In the genomic region with DNA sequence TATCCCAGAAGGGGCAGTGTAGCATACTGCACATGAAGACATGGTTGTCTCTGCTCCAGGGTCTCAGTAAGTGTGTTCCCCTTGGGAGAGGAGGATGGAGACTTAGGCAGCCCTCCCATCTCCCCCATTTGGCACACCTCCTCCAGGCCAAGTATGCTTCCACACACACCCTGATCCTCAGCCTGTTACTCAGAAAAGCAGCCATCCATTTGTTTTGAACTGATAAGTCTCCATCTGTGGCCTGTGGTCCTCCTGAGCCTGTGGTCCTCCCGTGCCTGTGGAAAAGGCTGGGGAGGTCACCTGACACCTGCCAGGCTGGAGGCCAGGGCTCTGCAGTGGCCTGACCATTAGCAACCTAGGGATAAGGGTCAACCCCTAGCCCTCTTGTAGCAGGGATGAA, we compare ENCODE assay signal across 10 mouse cellular contexts.
DNase-seq lines count a peak whose midpoint lies in the region; ATAC-seq and TF ChIP-seq lines count a peak whose summit lies in the region.
"Had no signal": no experiment of that assay in that cellular context is flagged by ENCODE, and none has a peak within 500 bp of the region (broad histone marks: within the 10 kb centered on the region; RNA-seq: fewer than 3 reads in every experiment).

No protein-coding gene starts in this region.

- no peak overlapping the region for H3K4me2 ChIP-seq in stomach, embryonic 14.5 days (replicated peaks; ENCODE audit: low read depth, low read length)
- H3K4me2 ChIP-seq in stomach, postnatal 0 days (replicated peaks; ENCODE audit: low read depth): no peak overlapping the region
- no peak overlapping the region for H3K4me2 ChIP-seq in hindbrain, embryonic 11.5 days (replicated peaks; ENCODE audit: low read depth, low read length)
- no peak overlapping the region for H3K4me2 ChIP-seq in liver, postnatal 0 days (ENCODE audit: low read depth, low read length)

- H3K4me3 ChIP-seq in stomach, embryonic 14.5 days (ENCODE audit: low read depth, low read length): no peak overlapping the region
- no peak overlapping the region for H3K4me3 ChIP-seq in stomach, postnatal 0 days (ENCODE audit: low read depth, low read length)
- H3K4me3 ChIP-seq in hindbrain, embryonic 11.5 days (ENCODE audit: low read depth, low read length): no peak overlapping the region
- no peak overlapping the region for H3K4me3 ChIP-seq in liver, postnatal 0 days (ENCODE audit: low read depth, low read length)
- H3K4me3 ChIP-seq: erythroblast, embryonic 14.5 days had no signal

- H3K36me3 ChIP-seq in stomach, embryonic 14.5 days (ENCODE audit: control insufficient read depth, insufficient read depth, low read length): no peaks in the 10 kb centered on the region
- no peaks in the 10 kb centered on the region for H3K36me3 ChIP-seq in stomach, postnatal 0 days (ENCODE audit: control insufficient read depth, insufficient read depth, low read length)
- H3K36me3 ChIP-seq in hindbrain, embryonic 11.5 days (ENCODE audit: control insufficient read depth, insufficient read depth, low read length): no peaks in the 10 kb centered on the region
- H3K36me3 ChIP-seq in liver, postnatal 0 days (replicated peaks; ENCODE audit: insufficient read depth, low read length): no peaks in the 10 kb centered on the region

- ATAC-seq in stomach, embryonic 14.5 days (ENCODE audit: insufficient number of reproducible peaks, insufficient read depth, low FRiP score, low read depth): no peak
- no peak for ATAC-seq in stomach, postnatal 0 days (ENCODE audit: low FRiP score, low TSS enrichment)
- ATAC-seq in hindbrain, embryonic 11.5 days (ENCODE audit: low FRiP score): no peak
- 0 out of 2 replicates have a peak, but pooled peaks have one; percentile 28 for ATAC-seq in liver, postnatal 0 days
- ATAC-seq: Patski had no signal

- DNase-seq in stomach, postnatal 0 days (ENCODE audit: low spot score): no peak
- no peak for DNase-seq in hindbrain, embryonic 11.5 days (ENCODE audit: low spot score)
- DNase-seq in liver, postnatal 0 days: no peak
- DNase-seq in spleen, adult 18-20 months: no peak
- no peak for DNase-seq in layer of hippocampus, postnatal 36 days
- no peak for DNase-seq in kidney, postnatal 10 days
- DNase-seq: kidney, postnatal 14 days had no signal

- peak overlapping the region; percentile 80; the same call in 1 of the 2 replicates for H3K27ac ChIP-seq in stomach, embryonic 14.5 days (ENCODE audit: low read length)
- no peak overlapping the region for H3K27ac ChIP-seq in stomach, postnatal 0 days (replicated peaks)
- H3K27ac ChIP-seq in hindbrain, embryonic 11.5 days (ENCODE audit: low read depth, low read length): peak overlapping the region; percentile 89
- no peak overlapping the region for H3K27ac ChIP-seq in liver, postnatal 0 days (ENCODE audit: low read depth)

- TF ChIP-seq CTCF in stomach, postnatal 0 days (IDR thresholded peaks at IDR 0.05; ENCODE audit: low read depth): no peak
- no peak for TF ChIP-seq CTCF in liver, postnatal 0 days (IDR thresholded peaks at IDR 0.05; ENCODE audit: low read depth)

- no peaks in the 10 kb centered on the region for H3K9me3 ChIP-seq in stomach, embryonic 14.5 days (ENCODE audit: control insufficient read depth, low read depth, low read length)
- H3K9me3 ChIP-seq in stomach, postnatal 0 days (ENCODE audit: control insufficient read depth, low read length): no peaks in the 10 kb centered on the region
- no peaks in the 10 kb centered on the region for H3K9me3 ChIP-seq in hindbrain, embryonic 11.5 days (ENCODE audit: control insufficient read depth, low read length)
- H3K9me3 ChIP-seq in liver, postnatal 0 days (ENCODE audit: low read length): no peaks in the 10 kb centered on the region

- H3K4me1 ChIP-seq in stomach, embryonic 14.5 days (ENCODE audit: control insufficient read depth, insufficient read depth, low read length): peaks cover 54% of the 10 kb centered on the region
- peaks cover 8% of the 10 kb centered on the region; the same call in 1 of the 2 replicates for H3K4me1 ChIP-seq in stomach, postnatal 0 days (replicated peaks; ENCODE audit: control insufficient read depth, insufficient read depth)
- H3K4me1 ChIP-seq in hindbrain, embryonic 11.5 days (replicated peaks; ENCODE audit: control insufficient read depth, insufficient read depth, low read length): peaks cover 48% of the 10 kb centered on the region
- H3K4me1 ChIP-seq in liver, postnatal 0 days (ENCODE audit: insufficient read depth): peaks cover 11% of the 10 kb centered on the region

- WGBS in stomach, embryonic 14.5 days: 54% methylated on average over 1 of the region's 1 CpGs
- 81% methylated on average over 1 of the region's 1 CpGs for WGBS in stomach, postnatal 0 days
- 55% methylated on average over 1 of the region's 1 CpGs for WGBS in hindbrain, embryonic 11.5 days
- 26% methylated on average over 1 of the region's 1 CpGs for WGBS in liver, postnatal 0 days (ENCODE audit: insufficient replicate concordance)

- H3K9ac ChIP-seq in stomach, embryonic 14.5 days (replicated peaks; ENCODE audit: low read depth, low read length): no peak overlapping the region
- H3K9ac ChIP-seq in stomach, postnatal 0 days (ENCODE audit: low read length): no peak overlapping the region
- H3K9ac ChIP-seq in hindbrain, embryonic 11.5 days (ENCODE audit: low read depth, low read length): no peak overlapping the region
- no peak overlapping the region for H3K9ac ChIP-seq in liver, postnatal 0 days (replicated peaks)

- no peak for TF ChIP-seq EP300 in stomach, postnatal 0 days (optimal IDR thresholded peaks at IDR 0.05)
- TF ChIP-seq EP300 in liver, postnatal 0 days (IDR thresholded peaks at IDR 0.05; ENCODE audit: low read depth): no peak

- no peaks in the 10 kb centered on the region for H3K27me3 ChIP-seq in stomach, embryonic 14.5 days (ENCODE audit: control insufficient read depth, insufficient read depth, low read length)
- H3K27me3 ChIP-seq in stomach, postnatal 0 days (ENCODE audit: control insufficient read depth, insufficient read depth, low read length): no peaks in the 10 kb centered on the region
- no peaks in the 10 kb centered on the region for H3K27me3 ChIP-seq in hindbrain, embryonic 11.5 days (ENCODE audit: control insufficient read depth, insufficient read depth, low read length)
- H3K27me3 ChIP-seq in liver, postnatal 0 days (ENCODE audit: insufficient read depth, low read length): no peaks in the 10 kb centered on the region
- H3K27me3 ChIP-seq: Patski had no signal

Comparison
In these comparisons a context has a peak if more than half of its experiments do, and no peak if none do; other contexts are left out.
1. H3K27ac ChIP-seq: peak in stomach, embryonic 14.5 days (single experiment) and hindbrain, embryonic 11.5 days (single experiment); none in stomach, postnatal 0 days (single experiment) and liver, postnatal 0 days (single experiment).